Mouse (Mus musculus): ENCODE results near the gene Zfp2. TPM values are rescaled to one million over a fixed set of nuclear protein-coding genes. Genes with fewer than 3 reads are reported as not detected.

Zfp2 gene
- polyA plus RNA-seq, 1 experiment from 2014 or later = 19.7 TPM

- Histone ChIP-seq H3K27me3 (ENCODE audit: low read depth, poor library complexity, severe bottlenecking) (no peaks in the 10 kb centered on the region), H3K4me3 (no peak overlapping the region), H3K9me3 (replicated peaks) (no peaks in the 10 kb centered on the region), H3K4me1 (0 out of 2 replicates have a peak, but pooled peaks cover 3% of the 10 kb centered on the region), H3K36me3 (peaks cover 54% of the 10 kb centered on the region), H3K27ac (no peak overlapping the region)
- 92% methylated on average over 3 of the region's 3 CpGs for WGBS
- no peak for DNase-seq (ENCODE audit: low spot score)
Measured at GRCm38 (mm10) chr11:50914461-50914860, 1.5 kb downstream of the Zfp2 start.

GRCm38 (mm10) chr11:50913301-50913700, 2.7 kb downstream of the Zfp2 start:
- WGBS = 87% methylated on average over 1 of the region's 1 CpGs
- peaks cover 66% of the 10 kb centered on the region for H3K36me3 ChIP-seq
- DNase-seq (ENCODE audit: low spot score) = no peak

GRCm38 (mm10) chr11:50908136-50908535, 7.8 kb downstream of the Zfp2 start:
- no peak overlapping the region for H3K27ac ChIP-seq
- WGBS = 93% methylated on average over 5 of the region's 5 CpGs
- H3K9me3 ChIP-seq (replicated peaks) = peaks cover 12% of the 10 kb centered on the region; the same call in 1 of the 2 replicates
- DNase-seq (ENCODE audit: low spot score) = no peak
- no peak overlapping the region for H3K4me3 ChIP-seq
- H3K4me1 ChIP-seq = no peaks in the 10 kb centered on the region
- H3K36me3 ChIP-seq = peaks cover 100% of the 10 kb centered on the region
- no peaks in the 10 kb centered on the region for H3K27me3 ChIP-seq (ENCODE audit: low read depth, poor library complexity, severe bottlenecking)

More at GRCm38 (mm10) chr11:50913301-50913700, 2.7 kb downstream of the Zfp2 start:
- H3K4me1 ChIP-seq = 0 out of 2 replicates have a peak, but pooled peaks cover 3% of the 10 kb centered on the region
- H3K4me3 ChIP-seq = no peak overlapping the region
- no peaks in the 10 kb centered on the region for H3K27me3 ChIP-seq (ENCODE audit: low read depth, poor library complexity, severe bottlenecking)
- no peak overlapping the region for H3K27ac ChIP-seq
- H3K9me3 ChIP-seq (replicated peaks) = no peaks in the 10 kb centered on the region

- 83% methylated on average over 1 of the region's 1 CpGs for WGBS
- H3K4me1 ChIP-seq = no peaks in the 10 kb centered on the region
- H3K27me3 ChIP-seq (ENCODE audit: low read depth, poor library complexity, severe bottlenecking) = no peaks in the 10 kb centered on the region
- H3K9me3 ChIP-seq (replicated peaks) = peaks cover 38% of the 10 kb centered on the region
- no peak for DNase-seq (ENCODE audit: low spot score)
- H3K4me3 ChIP-seq = no peak overlapping the region
- no peak overlapping the region for H3K27ac ChIP-seq
- peaks cover 42% of the 10 kb centered on the region for H3K36me3 ChIP-seq
Measured at GRCm38 (mm10) chr11:50897359-50897758, 18.6 kb downstream of the Zfp2 start.

GRCm38 (mm10) chr11:50892441-50892840, 23.5 kb downstream of the Zfp2 start:
- peak; percentile 35 for DNase-seq (ENCODE audit: low spot score)
- Histone ChIP-seq H3K9me3 (replicated peaks) (peaks cover 6% of the 10 kb centered on the region; the same call in 1 of the 2 replicates), H3K27ac (no peak overlapping the region), H3K36me3 (no peaks in the 10 kb centered on the region), H3K27me3 (ENCODE audit: low read depth, poor library complexity, severe bottlenecking) (no peaks in the 10 kb centered on the region), H3K4me3 (no peak overlapping the region), H3K4me1 (peaks cover 6% of the 10 kb centered on the region; the same call in 1 of the 2 replicates)
- WGBS = 47% methylated on average over 2 of the region's 2 CpGs

DNA sequence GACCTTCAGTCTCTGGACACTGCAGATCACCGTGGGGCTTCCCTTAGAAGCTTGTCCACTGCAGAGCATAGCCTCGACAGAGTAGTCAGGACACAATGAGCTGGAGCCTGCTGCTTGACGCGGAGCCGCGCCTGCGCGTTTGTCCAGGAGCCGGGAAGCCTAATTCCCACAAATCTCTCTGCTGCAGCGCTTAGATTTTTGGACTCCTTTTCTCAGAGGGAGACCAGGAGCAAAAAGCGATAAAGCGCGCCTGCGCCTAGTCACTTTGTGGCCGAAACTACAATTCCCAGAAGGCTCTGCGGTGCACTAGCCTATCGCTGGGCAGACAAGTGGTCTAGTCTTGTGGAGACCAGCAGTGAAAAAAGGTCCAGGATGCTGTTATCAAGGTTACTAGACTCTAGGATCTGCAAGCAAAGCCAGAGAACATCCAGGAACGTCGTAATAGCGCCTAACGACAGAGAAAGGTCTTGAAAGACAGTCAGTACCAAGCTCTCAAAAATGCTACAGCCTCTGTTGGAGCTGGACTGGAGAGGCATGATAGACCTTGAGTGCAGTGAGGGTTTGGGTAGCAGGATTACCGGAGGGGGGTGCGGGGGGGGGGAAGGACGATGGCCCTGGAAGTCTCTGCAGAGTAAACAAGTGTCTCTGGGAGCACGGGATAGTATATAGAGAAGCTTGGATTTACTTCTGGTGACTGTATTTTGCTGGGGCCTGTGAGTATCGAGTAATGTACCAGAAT, 28.4 kb downstream of the Zfp2 start, which contains the start of gene Zfp454:
TSS of gene Zfp454 (minus strand) at position 262 of the 739 bp plus-strand sequence.
- no peaks in the 10 kb centered on the region for H3K27me3 ChIP-seq (ENCODE audit: low read depth, poor library complexity, severe bottlenecking)
- no peaks in the 10 kb centered on the region for H3K9me3 ChIP-seq (replicated peaks)
- H3K36me3 ChIP-seq = peaks cover 34% of the 10 kb centered on the region
- peak; percentile 86 for DNase-seq (ENCODE audit: low spot score)
- WGBS = 7% methylated on average over 26 of the region's 26 CpGs
- peaks cover 17% of the 10 kb centered on the region for H3K4me1 ChIP-seq
- peak within 1 kb of the TSS; percentile 86 for H3K27ac ChIP-seq
- peak within 1 kb of the TSS; percentile 60 for H3K4me3 ChIP-seq

GRCm38 (mm10) chr11:50886933-50887293, 29.1 kb downstream of the Zfp2 start:
- H3K4me3 ChIP-seq = peak overlapping the region; percentile 60
- no peak for DNase-seq (ENCODE audit: low spot score)
- H3K4me1 ChIP-seq = peaks cover 17% of the 10 kb centered on the region
- H3K36me3 ChIP-seq = peaks cover 40% of the 10 kb centered on the region
- H3K9me3 ChIP-seq (replicated peaks) = no peaks in the 10 kb centered on the region
- WGBS = 21% methylated on average over 10 of the region's 10 CpGs
- no peaks in the 10 kb centered on the region for H3K27me3 ChIP-seq (ENCODE audit: low read depth, poor library complexity, severe bottlenecking)
- H3K27ac ChIP-seq = peak overlapping the region; percentile 86

DNA sequence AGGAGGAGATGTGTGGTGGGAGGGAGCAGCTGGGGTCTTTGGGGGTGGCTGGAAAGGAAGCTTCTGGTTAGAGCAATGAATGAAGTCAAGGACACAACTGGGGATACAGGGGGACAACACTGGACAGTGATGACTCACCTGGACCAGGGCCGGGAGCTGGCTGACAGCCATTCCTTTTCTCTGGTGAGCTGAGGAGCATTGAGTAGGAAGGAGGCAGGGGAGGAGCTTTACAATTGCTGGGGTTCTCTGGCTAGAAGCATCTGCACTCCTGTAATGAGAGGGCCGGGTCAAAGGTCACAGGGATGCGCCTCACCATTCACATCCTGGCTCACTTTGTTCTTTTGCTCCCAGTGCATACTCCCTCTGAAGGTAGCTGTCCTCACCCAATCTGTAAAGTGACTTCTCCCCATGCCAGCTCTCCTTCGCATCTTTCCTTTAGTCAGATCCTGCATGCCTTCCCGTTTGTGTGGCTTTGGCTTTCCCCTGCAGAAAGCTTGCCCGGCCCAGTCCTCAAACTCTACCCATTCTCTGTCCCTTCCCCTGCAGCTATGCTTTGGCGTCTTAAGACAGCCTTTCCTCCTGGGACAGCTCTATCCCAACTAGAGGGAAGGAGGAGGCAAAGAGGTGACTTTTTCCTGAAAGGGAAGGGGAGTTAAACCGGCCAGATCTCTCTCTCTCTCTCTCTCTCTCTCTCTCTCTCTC, 29.6 kb downstream of the Zfp2 start:
- peaks cover 46% of the 10 kb centered on the region for H3K36me3 ChIP-seq
- peak overlapping the region; percentile 60 for H3K4me3 ChIP-seq
- peaks cover 17% of the 10 kb centered on the region for H3K4me1 ChIP-seq
- 41% methylated on average over 8 of the region's 8 CpGs for WGBS
- H3K9me3 ChIP-seq (replicated peaks) = no peaks in the 10 kb centered on the region
- no peak for DNase-seq (ENCODE audit: low spot score)
- no peaks in the 10 kb centered on the region for H3K27me3 ChIP-seq (ENCODE audit: low read depth, poor library complexity, severe bottlenecking)
- H3K27ac ChIP-seq = peak overlapping the region; percentile 86

DNA sequence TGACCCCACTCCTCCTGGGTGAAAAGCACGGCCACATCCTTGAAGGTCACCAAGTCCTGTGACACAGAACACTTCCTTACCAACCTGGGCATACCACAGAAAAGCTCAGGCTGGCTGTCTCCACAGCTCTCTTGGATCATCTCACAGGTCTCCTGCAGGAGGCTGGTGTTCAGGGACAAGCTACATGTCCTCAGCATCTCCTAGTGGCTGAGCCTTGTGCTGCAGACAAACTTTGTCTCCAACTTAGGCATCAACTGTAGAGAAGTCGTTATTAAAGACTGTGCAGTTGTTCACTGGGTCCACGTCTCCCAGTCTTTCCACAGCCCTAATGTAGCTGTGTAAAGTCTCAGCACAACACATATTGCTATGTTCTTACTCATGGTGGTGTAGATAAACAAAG, 32.2 kb downstream of the Zfp2 start:
- WGBS = 87% methylated on average over 3 of the region's 3 CpGs
- peaks cover 71% of the 10 kb centered on the region for H3K36me3 ChIP-seq

DNA sequence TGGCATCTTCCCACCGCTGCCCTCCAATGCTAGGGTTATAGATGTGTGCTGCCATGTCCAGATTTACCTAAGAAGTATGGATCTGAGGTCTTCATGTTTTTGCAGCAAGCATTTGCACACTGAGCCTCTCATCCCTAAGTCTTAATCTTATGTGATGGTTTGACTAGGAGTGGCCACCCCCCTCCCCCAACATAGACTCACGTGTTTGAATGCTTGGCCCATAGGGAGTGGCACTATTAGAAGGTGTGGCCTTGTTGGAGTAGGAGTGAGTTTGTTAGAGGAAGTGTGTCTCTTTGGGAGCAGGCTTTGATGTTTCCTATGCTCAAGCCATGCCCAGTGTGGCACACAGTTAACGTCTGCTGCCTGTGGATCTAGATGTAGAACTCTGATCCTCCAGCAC, 37.3 kb downstream of the Zfp2 start:
- H3K27me3 ChIP-seq (ENCODE audit: low read depth, poor library complexity, severe bottlenecking) = no peaks in the 10 kb centered on the region
- no peak for DNase-seq (ENCODE audit: low spot score)
- no peaks in the 10 kb centered on the region for H3K4me1 ChIP-seq
- H3K4me3 ChIP-seq = no peak overlapping the region
- peaks cover 7% of the 10 kb centered on the region for H3K9me3 ChIP-seq (replicated peaks)
- peaks cover 99% of the 10 kb centered on the region for H3K36me3 ChIP-seq
- H3K27ac ChIP-seq = no peak overlapping the region
- WGBS = 98% methylated on average over 3 of the region's 3 CpGs

More for the DNA sequence above, 32.2 kb downstream of the Zfp2 start:
- H3K27me3 ChIP-seq (ENCODE audit: low read depth, poor library complexity, severe bottlenecking) = no peaks in the 10 kb centered on the region
- DNase-seq (ENCODE audit: low spot score) = no peak
- H3K9me3 ChIP-seq (replicated peaks) = no peaks in the 10 kb centered on the region
- peaks cover 17% of the 10 kb centered on the region for H3K4me1 ChIP-seq
- H3K27ac ChIP-seq = no peak overlapping the region
- H3K4me3 ChIP-seq = no peak overlapping the region

DNA sequence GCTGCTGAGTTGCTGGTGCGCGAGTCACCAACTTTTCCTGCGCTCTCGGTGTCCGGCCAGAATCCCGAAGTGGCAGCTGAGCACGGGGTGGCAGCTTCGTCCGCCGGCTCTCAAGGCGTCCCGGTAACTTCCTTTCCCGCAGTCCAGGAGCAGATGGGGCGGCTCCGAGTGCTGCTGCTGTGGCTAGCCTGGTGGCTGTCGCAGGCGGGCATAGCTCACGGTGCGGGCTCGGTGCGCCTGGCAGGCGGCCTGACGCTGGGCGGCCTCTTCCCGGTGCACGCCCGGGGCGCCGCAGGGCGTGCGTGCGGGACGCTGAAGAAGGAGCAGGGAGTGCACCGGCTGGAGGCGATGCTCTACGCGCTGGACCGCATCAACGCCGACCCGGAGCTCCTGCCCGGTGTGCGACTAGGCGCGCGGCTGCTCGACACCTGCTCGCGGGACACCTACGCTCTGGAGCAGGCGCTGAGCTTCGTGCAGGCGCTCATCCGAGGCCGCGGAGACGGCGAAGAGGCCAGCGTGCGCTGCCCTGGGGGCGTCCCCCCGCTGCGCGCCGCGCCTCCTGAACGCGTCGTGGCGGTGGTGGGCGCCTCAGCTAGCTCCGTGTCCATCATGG, 64.9 kb downstream of the Zfp2 start:
- H3K36me3 ChIP-seq = no peaks in the 10 kb centered on the region
- H3K9me3 ChIP-seq (replicated peaks) = no peaks in the 10 kb centered on the region
- peaks cover 73% of the 10 kb centered on the region for H3K27me3 ChIP-seq (ENCODE audit: low read depth, poor library complexity, severe bottlenecking)
- peak overlapping the region; percentile 54 for H3K4me3 ChIP-seq
- DNase-seq (ENCODE audit: low spot score) = peak; percentile 40
- H3K27ac ChIP-seq = no peak overlapping the region
- H3K4me1 ChIP-seq = peaks cover 13% of the 10 kb centered on the region
- under 1% methylated on average over 72 of the region's 72 CpGs for WGBS

- no peaks in the 10 kb centered on the region for H3K36me3 ChIP-seq
- no peak within 1 kb of the TSS for H3K27ac ChIP-seq
- DNase-seq (ENCODE audit: low spot score) = no peak
- peak within 1 kb of the TSS; percentile 54 for H3K4me3 ChIP-seq
- 5% methylated on average over 11 of the region's 11 CpGs for WGBS
- peaks cover 13% of the 10 kb centered on the region for H3K4me1 ChIP-seq
- H3K9me3 ChIP-seq (replicated peaks) = no peaks in the 10 kb centered on the region
- peaks cover 81% of the 10 kb centered on the region for H3K27me3 ChIP-seq (ENCODE audit: low read depth, poor library complexity, severe bottlenecking)
Measured at GRCm38 (mm10) chr11:50850177-50850735, 65.7 kb downstream of the Zfp2 start, which contains the start of gene Grm6. Grm6 (plus strand) TSS chr11:50850685.

Data from limb, embryonic 10.5 days (tissue).